Mouse (Mus musculus): ENCODE measurements at regions not wholly inside any gene's neighbourhood (a gene's known extent, or its start where the extent isn't known, plus 50 kb on each side); places are given as distances from the start of the nearest gene placed in this dataset.
A peak's percentile ranks its signal among the peaks of the same experiment; 100 is the strongest.

DNA sequence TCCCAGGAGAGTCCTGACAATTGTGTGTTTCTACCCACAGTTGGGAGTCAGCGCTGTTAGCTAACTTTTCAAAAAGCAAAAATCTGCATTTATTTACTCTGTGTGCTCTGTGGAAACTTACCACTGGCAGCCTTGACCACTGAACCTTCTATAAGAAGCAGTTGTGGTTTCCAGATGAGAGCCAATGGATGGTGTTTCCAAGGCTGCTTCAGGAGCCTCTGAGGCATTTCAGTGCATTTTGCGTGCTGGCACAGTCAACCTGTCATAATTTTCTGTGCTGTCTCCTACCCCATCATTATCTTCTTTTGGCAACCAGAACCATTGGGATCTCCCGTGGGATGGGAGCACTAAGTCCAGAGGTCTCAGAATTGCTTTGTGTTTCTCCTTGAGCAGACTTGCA is 60.3 kb downstream of the 4930544G11Rik start:
- no peak for DNase-seq (ENCODE audit: low read depth)

GRCm38 (mm10) chr6:66023531-66023930 is 71.1 kb downstream of the 4930544G11Rik start:
- DNase-seq (ENCODE audit: low read depth), result no peak

GRCm38 (mm10) chr6:66036789-66037188 is 84.4 kb downstream of the 4930544G11Rik start:
- no peak for DNase-seq (ENCODE audit: low read depth)

DNA sequence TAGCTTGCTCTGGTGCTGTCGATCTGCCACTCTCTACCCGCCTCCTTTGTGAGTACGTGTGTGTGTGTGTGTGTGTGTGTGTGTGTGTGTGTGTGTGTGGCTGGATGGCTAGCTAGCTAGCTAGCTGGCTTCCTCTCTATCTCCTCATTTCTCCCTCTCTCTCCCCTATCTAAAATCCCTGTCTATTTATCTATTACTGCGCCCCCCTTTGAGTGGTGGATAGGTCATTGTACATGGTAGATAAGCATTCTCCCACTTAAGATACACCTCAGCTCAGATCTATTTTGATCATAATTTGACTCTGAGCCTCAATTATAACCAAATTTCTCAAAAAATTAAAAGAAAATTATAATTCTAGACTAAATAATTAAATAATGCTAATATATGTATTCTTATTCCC is 99.4 kb downstream of the 4930544G11Rik start:
- DNase-seq (ENCODE audit: low read depth), result no peak

GRCm38 (mm10) chr6:66052386-66052785 is 100.0 kb downstream of the 4930544G11Rik start:
- no peak for DNase-seq (ENCODE audit: low read depth)

DNA sequence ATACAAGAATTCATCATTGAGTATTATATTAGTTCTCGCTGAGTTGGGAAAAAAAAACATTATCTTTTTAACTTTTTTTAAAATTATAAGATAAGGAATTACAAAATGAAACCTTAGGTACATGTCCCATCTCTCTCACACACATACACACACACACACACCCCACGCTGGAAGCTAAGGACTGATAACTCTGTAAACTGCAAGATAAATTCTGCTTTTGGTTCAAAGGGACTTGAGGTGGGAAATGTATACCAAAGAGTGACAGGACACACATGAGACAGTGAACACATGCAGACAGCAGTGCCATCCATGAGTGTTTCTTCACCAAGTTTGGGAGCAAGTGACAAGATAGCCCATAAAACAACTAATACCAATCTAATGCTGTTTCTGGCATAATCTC is 100.8 kb downstream of the 4930544G11Rik start:
- DNase-seq (ENCODE audit: low read depth), result no peak

DNA sequence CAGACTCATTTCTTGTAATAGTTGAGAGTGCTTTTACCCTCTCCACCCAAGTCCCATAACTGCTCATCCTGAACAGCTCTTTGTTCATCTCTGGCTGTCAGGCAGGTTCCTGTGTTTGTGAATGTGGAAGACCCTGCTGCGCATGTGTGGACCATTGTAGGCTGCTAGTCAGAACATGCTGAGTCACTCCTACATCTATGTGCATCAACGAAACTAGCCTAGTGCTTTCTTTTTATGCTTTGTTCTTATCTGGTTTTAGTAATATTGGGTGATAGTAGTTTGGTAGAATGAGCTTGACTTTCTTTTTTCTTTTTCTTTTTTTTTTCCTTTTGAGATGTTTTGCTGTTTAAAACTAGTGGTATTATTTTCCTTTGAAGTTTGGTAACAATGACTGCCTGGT is 116.5 kb downstream of the 4930544G11Rik start:
- DNase-seq (ENCODE audit: low read depth), result no peak

DNA sequence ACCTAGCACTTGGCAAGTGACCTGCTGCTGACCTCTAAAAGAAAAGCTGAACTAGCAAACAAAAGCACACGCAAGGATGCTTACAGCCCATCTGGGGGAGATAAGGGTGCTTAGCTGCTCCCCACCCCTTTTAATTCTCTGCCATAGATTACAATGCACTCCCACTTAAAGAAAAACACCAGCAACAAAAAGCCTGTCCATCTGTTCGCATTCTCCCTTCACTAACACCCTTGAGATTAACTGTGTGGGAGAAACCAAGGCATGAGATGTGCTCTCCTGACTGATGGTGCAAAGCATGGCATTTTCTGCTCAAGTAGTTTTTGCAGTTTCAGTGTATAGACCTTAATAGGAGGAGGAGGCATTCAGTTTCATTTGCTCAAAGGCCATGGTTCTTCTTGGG is 125.0 kb downstream of the 4930544G11Rik start:
- DNase-seq (ENCODE audit: low read depth), result no peak

GRCm38 (mm10) chr6:66078769-66079168 is 126.4 kb downstream of the 4930544G11Rik start:
- DNase-seq (ENCODE audit: low read depth), result no peak

DNA sequence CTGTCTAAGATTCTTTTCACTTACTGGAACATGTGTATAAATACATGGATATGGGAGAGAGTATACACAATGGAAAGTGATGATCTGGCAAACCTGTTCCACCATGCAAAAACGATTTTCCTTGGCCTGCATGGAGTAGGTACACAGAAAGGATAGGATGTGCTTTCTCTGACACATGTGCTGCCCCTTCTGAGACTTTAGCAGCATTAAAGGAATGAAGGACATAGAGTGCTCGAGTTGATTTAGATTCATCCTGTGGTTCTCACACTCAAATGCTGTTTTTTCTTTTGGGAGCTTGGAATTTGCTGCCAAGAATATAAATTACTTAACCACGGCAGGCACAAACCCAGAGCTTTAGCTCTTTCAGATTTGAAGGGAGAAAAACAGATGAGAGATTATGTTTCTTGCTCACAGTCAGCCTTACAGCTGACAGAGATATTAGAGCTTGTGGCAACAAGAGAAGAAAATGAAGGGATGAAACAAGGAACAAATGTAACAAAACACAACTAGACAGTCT is 149.2 kb downstream of the 4930544G11Rik start:
- no peak for DNase-seq (ENCODE audit: low read depth)

- no peak for DNase-seq (ENCODE audit: low read depth)
These were observed 162.0 kb downstream of the 4930544G11Rik start for GRCm38 (mm10) chr6:66114366-66114765.

DNA sequence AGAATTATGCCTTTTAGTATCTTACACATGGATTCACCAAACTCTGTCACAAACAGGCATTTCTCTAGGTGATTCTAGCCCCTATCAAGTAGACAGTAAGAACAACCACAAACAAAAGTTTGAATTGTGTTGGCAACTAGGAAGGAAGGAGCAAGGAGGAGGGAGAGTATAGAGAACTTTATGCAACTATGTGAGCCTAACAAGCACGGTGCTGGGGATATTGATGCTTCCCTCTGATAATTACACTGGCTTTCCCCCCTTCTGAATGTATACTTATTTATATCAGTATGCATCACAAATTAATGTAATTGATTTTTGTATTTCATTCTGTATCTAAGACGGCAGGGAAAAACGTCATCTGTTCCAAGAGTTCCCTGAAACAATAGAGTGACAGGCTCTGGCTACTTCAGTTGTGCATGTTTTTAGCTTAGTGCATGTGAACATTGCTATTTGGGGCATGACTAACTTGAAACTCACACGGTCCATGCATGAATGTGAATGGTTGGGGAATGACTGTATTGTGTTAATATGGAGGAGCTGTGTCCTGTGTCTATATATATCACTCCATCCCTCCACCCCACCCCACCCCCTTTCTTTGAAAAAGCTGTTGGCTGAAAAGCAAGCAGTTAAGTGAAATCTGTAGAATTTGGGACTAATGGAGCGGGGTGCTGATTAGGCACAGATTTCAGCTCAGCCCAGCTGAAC is 169.2 kb downstream of the 4930544G11Rik start:
- no peak for DNase-seq (ENCODE audit: low read depth)

GRCm38 (mm10) chr6:66124292-66124691 is 171.9 kb downstream of the 4930544G11Rik start:
- no peak for DNase-seq (ENCODE audit: low read depth)

GRCm38 (mm10) chr6:66151786-66152185 is 199.4 kb downstream of the 4930544G11Rik start:
- DNase-seq (ENCODE audit: low read depth), result no peak

DNA sequence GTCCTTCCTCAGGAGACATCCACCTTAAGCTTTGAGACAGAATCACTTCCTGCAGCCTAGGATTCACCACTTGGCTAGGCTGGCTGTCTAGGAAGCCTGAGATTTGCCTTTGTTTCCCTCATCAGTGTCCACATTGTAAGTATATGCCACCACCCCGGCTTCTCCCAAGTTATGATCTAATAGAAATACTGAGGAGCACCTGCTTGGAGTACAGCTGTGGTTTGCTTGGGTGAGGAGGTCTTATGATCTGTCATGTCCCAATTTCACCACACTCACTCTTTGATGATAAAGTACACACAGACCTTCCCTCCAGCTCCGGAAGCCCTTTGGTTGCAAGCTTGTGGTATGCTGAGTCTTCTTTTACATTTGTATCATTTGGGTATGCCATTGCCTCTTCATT is 202.4 kb downstream of the 4930544G11Rik start:
- DNase-seq (ENCODE audit: low read depth), result no peak

GRCm38 (mm10) chr6:66160805-66161204 is 208.4 kb downstream of the 4930544G11Rik start:
- DNase-seq (ENCODE audit: low read depth), result no peak

- DNase-seq (ENCODE audit: low read depth), result no peak
These were observed 216.5 kb downstream of the 4930544G11Rik start for GRCm38 (mm10) chr6:66168913-66169312.

DNA sequence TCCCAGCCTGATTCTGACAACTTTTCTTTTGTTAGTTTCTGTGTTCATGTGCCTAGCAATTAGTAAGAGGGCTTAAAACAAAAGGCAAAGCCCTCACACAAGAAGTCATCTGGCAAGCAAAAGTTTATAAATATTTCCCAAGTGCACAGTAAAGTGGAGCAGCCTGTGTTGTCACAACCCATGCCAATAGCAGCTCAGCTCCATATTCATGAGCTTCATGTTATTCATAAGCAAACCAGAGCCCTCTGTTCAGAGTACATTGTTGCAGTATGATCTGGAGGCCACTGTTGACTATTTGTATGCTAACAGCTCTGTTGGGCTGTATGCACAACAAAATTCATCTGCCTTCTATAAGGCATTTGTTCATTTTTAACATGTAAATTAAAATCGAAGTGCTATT is 245.6 kb downstream of the 4930544G11Rik start:
- no peak for DNase-seq (ENCODE audit: low read depth)

- no peak for DNase-seq (ENCODE audit: low read depth)
These were observed 247.9 kb downstream of the 4930544G11Rik start for GRCm38 (mm10) chr6:66200136-66200790.

DNA sequence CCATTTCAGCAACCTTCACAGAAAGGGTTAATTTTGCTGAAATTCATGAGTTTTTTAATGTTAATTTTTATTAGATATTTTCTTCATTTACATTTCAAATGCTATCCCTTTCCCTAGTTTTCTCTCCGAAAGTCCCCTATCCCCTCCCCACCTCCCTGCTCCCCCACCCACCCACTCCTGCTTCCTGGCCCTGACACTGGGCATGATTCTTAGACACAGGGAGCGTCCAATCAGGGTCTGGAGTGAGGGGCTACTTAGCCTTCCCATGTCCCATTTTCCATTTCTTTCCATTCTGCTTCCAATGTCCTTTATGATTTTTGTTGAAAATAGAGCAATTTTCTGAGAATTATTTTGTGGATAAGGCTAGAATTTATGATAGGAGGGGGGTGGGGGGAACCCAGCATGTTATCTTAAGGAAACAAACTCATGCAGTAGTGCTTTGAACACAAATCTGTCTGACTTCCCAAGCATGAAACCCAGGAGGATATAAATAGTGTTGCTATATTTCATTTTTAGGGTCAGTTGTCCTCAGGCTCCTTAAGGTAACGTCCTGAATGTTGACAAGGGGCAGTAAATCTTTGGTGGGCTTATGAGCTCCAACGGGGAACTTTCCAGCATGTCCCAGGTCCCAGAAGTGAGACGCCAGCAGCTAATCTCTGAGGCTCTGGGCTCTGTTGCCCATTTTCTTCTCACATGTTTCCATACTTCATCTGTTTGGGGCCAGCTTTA is 254.0 kb downstream of the 4930544G11Rik start:
- no peak for DNase-seq (ENCODE audit: low read depth)

DNA sequence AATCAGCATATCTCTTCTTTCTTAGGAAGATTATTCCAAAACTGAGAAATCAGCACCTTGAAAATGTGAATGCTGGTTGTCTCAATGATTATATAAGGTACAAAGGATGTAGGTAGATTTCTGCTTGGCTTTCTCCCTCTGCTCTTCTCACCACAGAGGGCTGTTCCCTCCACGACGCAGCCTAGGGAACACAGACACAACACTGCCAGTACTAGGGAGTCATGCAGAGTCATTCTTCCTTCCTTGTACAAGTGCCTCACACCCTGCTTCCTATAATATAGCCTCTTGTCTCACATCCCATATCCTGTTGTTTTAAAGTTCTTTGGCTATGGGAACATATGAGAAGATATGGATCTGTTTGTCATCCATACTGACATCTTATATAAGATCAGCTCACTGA is 265.1 kb downstream of the 4930544G11Rik start:
- no peak for DNase-seq (ENCODE audit: low read depth)

DNA sequence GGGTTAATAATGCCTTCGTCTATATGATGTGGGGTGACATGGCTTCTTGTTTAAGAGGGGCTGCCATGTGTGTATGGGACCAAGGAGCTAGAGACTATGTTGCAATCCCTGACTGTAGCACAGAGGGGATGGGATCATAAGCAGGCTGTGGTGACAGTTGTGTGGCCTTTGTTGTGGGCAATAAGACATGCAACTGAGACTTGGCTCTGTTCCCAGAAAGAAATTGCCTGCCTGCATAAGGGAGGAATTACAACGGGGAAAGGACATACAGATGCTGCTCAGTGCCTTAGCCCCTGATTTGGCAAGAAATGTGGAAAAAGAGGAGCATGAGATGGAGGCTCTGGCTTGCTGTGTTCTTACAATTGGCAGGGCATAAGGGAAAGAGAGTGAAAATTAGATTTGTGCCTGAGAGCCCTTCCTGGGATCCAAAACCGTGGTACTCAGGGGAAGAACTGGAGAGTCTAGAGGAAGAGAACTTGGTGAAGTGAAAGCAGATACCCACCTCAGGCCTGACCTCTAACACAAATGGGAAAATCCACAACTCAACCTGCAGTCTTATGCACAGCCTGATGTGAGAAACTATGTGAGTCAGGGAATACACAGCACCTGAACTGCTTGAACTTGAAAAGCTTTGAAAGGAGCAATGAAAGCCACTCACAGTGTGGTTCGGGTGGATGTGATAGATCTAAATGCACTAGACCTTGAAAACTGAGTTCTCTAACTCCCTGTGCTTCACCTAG is 271.9 kb downstream of the 4930544G11Rik start:
- peak; percentile 3 for DNase-seq (ENCODE audit: low read depth)
